Mouse (Mus musculus): ENCODE data around the gene Hist1h2be.
"Not testable (repeated sequence)": the region's sequence is repeated elsewhere in the genome, so short reads cannot be mapped to it uniquely, and the experiment has no call there.

GRCm38 (mm10) chr13:23570261-23571021 lies 50.5 kb downstream of the Hist1h2be start:
- TF ChIP-seq POLR2A (IDR thresholded peaks at IDR 0.05; ENCODE audit: borderline replicate concordance, insufficient read depth, low read length); CTCF (IDR thresholded peaks at IDR 0.05; ENCODE audit: borderline replicate concordance, insufficient read depth, low read depth, low read length): not testable (repeated sequence)

All from cerebellum, adult 2 months (tissue).